Mouse (Mus musculus) myocyte (in vitro differentiated cells): Measurements from ENCODE around the gene Hecw2. TPM values are rescaled to one million over a fixed set of nuclear protein-coding genes. Genes with fewer than 3 reads are reported as not detected.

ENCODE experiments used
- H3K27me3 ChIP-seq: one replicate; pipeline ENCODE4 v1.6.1; 2011; ENCODE audit not compliant: control insufficient read depth, insufficient read depth, insufficient read length
- H3K36me3 ChIP-seq: one replicate; pipeline ENCODE4 v1.6.1; 2011; ENCODE audit not compliant: control insufficient read depth, insufficient read depth
- H3K4me2 ChIP-seq: one replicate; pipeline ENCODE4 v1.6.1; 2011; ENCODE audit warnings: low read depth, control low read depth
- H3K4me3 ChIP-seq: one replicate; pipeline ENCODE4 v1.5.1; 2011; ENCODE audit warnings: mild to moderate bottlenecking, control low read depth, moderate library complexity
- H3K79me2 ChIP-seq: one replicate; pipeline ENCODE4 v1.6.1; 2011; ENCODE audit not compliant: control insufficient read depth, insufficient read depth
- H3ac ChIP-seq: one replicate; pipeline ENCODE4 v1.6.1; 2011; ENCODE audit not compliant: control insufficient read depth, insufficient read length
- CEBPB ChIP-seq: IDR thresholded peaks from 2 replicates; pipeline ENCODE4 v1.6.1; 2011; ENCODE audit warnings: mild to moderate bottlenecking, moderate library complexity; ENCODE audit not compliant: poor library complexity, insufficient read depth, severe bottlenecking
- E2F4 ChIP-seq: IDR thresholded peaks from one replicate; pipeline ENCODE4 v1.6.1; 2011; ENCODE audit warnings: mild to moderate bottlenecking, control low read depth, moderate library complexity; ENCODE audit not compliant: insufficient read depth
- MAX ChIP-seq: IDR thresholded peaks from one replicate; pipeline ENCODE4 v1.6.1; 2011; ENCODE audit warnings: low read depth, mild to moderate bottlenecking, control low read depth
- MYOD1 ChIP-seq, 3 experiments: IDR thresholded peaks; one replicate each; pipeline ENCODE4 v1.6.1; 2011; ENCODE audit warnings: control low read depth in 2 of 3, low read depth in 2 of 3, mild to moderate bottlenecking in 2 of 3, moderate library complexity in 1 of 3; ENCODE audit not compliant: insufficient read length in 2 of 3, control insufficient read depth in 1 of 3
- MYOG ChIP-seq, 3 experiments: IDR thresholded peaks; one replicate each; pipeline ENCODE4 v1.6.1; 2011; ENCODE audit warnings: control low read depth in 2 of 3, low read depth in 2 of 3, mild to moderate bottlenecking in 2 of 3; ENCODE audit not compliant: insufficient read length in 2 of 3, control insufficient read depth in 1 of 3, insufficient read depth in 1 of 3
- POLR2A ChIP-seq: IDR thresholded peaks from one replicate; pipeline ENCODE4 v1.6.1; 2011; ENCODE audit warnings: low read depth, mild to moderate bottlenecking, control low read depth, moderate library complexity; ENCODE audit not compliant: insufficient read length
- POLR2AphosphoS2 ChIP-seq: IDR thresholded peaks from one replicate; pipeline ENCODE4 v1.6.1; 2011; ENCODE audit warnings: low read depth, control low read depth; ENCODE audit not compliant: insufficient read length
- REST ChIP-seq: IDR thresholded peaks from one replicate; pipeline ENCODE4 v1.6.1; 2011; ENCODE audit warnings: mild to moderate bottlenecking, control low read depth, moderate library complexity; ENCODE audit not compliant: insufficient read depth, insufficient read length
- SRF ChIP-seq: IDR thresholded peaks from one replicate; pipeline ENCODE4 v1.6.1; 2011; ENCODE audit warnings: low read depth; ENCODE audit not compliant: control insufficient read depth, insufficient read length
- TCF12 ChIP-seq: IDR thresholded peaks from one replicate; pipeline ENCODE4 v1.6.1; 2011; ENCODE audit warnings: mild to moderate bottlenecking, control low read depth; ENCODE audit not compliant: poor library complexity, insufficient read depth, severe bottlenecking
- TCF3 ChIP-seq: IDR thresholded peaks from one replicate; pipeline ENCODE4 v1.6.1; 2011; ENCODE audit warnings: low read depth, control low read depth; ENCODE audit not compliant: insufficient read length
- USF1 ChIP-seq: IDR thresholded peaks from one replicate; pipeline ENCODE4 v1.6.1; 2011; ENCODE audit warnings: low read depth, mild to moderate bottlenecking, control low read depth, moderate library complexity
- polyA plus RNA-seq: library from polyadenylated mRNA; unstranded; fragments of >200 nt; fragmentation: generic; extraction: Trizol; gene quantifications from one replicate; pipeline ENCODE4 v1.2.1, GENCODE M21; 2012; ENCODE audit warnings: missing spikeins

The Hecw2 gene
- polyA plus RNA-seq, 1 experiment, result 4.6 TPM

DNA sequence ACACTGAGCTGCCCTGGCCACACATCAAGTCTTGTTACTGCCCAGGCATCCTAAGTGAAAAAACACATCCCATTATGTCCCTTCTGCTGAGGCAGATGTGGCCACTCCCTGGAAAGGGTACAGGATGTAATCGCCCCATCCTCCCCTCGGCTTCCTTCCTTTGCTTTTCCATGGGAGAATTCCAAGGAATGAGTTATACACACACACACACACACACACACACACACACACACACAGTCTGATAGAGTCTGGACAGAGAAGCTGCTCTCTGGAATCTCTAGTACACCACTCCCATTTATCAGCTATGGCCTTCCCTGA lies 216.5 kb downstream of the Hecw2 start:
- Histone ChIP-seq H3K4me3 (no peak overlapping the region), H3K36me3 (no peaks in the 10 kb centered on the region), H3K4me2 (no peak overlapping the region), H3K79me2 (no peaks in the 10 kb centered on the region), H3ac (no peak overlapping the region), H3K27me3 (no peaks in the 10 kb centered on the region)
- TF ChIP-seq POLR2A (no peak), REST (no peak), POLR2AphosphoS2 (no peak)

DNA sequence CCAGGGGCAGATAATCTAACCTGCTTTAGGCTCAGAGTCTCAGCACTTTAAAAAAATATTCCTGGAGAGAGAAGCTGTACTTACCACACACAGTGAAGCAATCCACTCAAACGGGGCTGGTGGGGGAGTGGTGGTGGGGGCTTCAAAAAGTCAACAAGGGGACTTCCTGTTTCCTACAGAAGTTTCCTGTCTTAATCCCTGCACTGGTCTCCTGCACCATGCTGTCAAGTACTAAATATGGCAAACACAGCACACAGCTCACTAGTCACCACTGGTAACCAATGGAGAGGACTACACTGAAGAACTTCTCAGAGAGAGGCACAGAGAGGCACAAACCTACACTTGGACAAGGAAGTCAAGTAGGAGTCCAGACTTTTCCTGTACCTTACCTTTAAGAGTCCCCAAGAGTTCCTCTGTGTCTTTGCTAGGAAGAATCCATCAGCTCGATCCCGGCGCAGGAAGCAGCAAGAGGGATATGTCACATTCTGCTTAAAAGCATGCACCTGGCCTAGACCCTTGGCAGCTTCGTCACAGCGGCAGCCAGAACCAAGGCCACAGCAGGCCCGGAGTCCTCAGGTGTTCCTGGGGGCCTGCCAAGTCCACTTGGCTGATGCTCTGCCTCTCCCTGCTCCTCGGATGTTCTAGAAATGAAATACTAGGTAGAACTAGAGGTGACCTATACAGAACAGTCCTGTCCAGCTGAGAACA lies 217.0 kb downstream of the Hecw2 start:
- Histone ChIP-seq H3K79me2 (no peaks in the 10 kb centered on the region), H3K36me3 (no peaks in the 10 kb centered on the region), H3ac (no peak overlapping the region), H3K4me2 (no peak overlapping the region), H3K4me3 (no peak overlapping the region), H3K27me3 (no peaks in the 10 kb centered on the region)
- TF ChIP-seq CEBPB (no peak), USF1 (no peak), REST (no peak), TCF3 (no peak), POLR2AphosphoS2 (no peak), E2F4 (no peak), MYOD1 (IDR thresholded peaks at IDR 0.05; ENCODE audit: control insufficient read depth in 1 of 3, insufficient read length in 2 of 3, low read depth in 2 of 3) (no peak), TCF12 (no peak), MAX (no peak), MYOG (IDR thresholded peaks at IDR 0.05; ENCODE audit: control insufficient read depth in 1 of 3, insufficient read depth in 1 of 3, insufficient read length in 2 of 3, low read depth in 2 of 3) (no peak), POLR2A (no peak), SRF (no peak)

DNA sequence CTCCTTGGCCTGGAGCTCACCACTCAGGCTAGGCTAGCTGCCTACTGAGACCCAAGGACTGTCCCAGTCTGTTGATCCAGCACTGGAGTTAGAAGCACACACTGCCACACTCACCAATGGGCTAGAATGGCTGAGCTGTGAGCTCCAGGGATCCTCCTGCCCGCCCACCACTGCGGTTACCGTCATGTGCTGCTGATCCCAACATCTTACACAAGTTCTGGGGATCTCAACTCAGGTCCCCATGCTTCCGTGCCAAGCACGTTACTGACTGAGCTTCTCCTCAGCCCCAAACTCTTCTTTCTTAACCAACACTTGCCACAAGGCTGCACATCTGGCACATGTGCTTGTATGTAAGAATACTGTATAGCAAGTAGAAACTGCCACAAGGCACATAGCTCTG lies 218.2 kb downstream of the Hecw2 start:
- Histone ChIP-seq H3K4me3 (no peak overlapping the region), H3K27me3 (no peaks in the 10 kb centered on the region), H3K4me2 (no peak overlapping the region), H3K79me2 (no peaks in the 10 kb centered on the region), H3K36me3 (no peaks in the 10 kb centered on the region), H3ac (no peak overlapping the region)
- TF ChIP-seq MYOD1 (IDR thresholded peaks at IDR 0.05; ENCODE audit: control insufficient read depth in 1 of 3, insufficient read length in 2 of 3, low read depth in 2 of 3) (no peak), MAX (no peak), MYOG (IDR thresholded peaks at IDR 0.05; ENCODE audit: control insufficient read depth in 1 of 3, insufficient read depth in 1 of 3, insufficient read length in 2 of 3, low read depth in 2 of 3) (no peak), CEBPB (no peak), TCF3 (no peak), TCF12 (no peak), E2F4 (no peak), POLR2AphosphoS2 (no peak), POLR2A (no peak), USF1 (no peak), REST (no peak), SRF (no peak)

DNA sequence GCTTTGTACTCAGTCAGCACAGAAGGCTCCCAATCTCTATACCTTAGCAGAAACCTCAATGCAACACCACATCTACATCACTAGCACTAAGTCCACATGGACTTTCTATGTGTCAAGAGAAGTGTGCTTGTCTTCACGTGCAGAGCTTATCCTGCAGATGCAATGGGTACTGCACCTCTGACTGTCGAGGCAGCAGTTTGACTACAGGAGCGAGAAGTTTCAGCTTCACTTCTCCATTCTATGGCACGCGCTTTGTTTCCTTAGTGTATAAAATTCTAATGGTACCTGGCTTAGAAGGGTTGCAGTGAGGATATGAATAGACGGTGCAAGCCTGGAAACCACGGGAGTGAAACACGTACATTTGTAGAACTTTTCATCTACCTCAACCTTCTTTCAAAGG lies 218.9 kb downstream of the Hecw2 start:
- no peak for TF ChIP-seq USF1
- no peak for TF ChIP-seq SRF
- no peak for TF ChIP-seq CEBPB
- TF ChIP-seq E2F4, result no peak
- no peak for TF ChIP-seq MYOD1 (IDR thresholded peaks at IDR 0.05; ENCODE audit: control insufficient read depth in 1 of 3, insufficient read length in 2 of 3, low read depth in 2 of 3)
- no peak for TF ChIP-seq POLR2A
- no peak for TF ChIP-seq MYOG (IDR thresholded peaks at IDR 0.05; ENCODE audit: control insufficient read depth in 1 of 3, insufficient read depth in 1 of 3, insufficient read length in 2 of 3, low read depth in 2 of 3)
- TF ChIP-seq MAX, result no peak
- no peak for TF ChIP-seq TCF12
- TF ChIP-seq REST, result no peak
- TF ChIP-seq TCF3, result no peak
- no peak for TF ChIP-seq POLR2AphosphoS2
- Histone ChIP-seq H3K4me3 (no peak overlapping the region), H3K4me2 (no peak overlapping the region)

DNA sequence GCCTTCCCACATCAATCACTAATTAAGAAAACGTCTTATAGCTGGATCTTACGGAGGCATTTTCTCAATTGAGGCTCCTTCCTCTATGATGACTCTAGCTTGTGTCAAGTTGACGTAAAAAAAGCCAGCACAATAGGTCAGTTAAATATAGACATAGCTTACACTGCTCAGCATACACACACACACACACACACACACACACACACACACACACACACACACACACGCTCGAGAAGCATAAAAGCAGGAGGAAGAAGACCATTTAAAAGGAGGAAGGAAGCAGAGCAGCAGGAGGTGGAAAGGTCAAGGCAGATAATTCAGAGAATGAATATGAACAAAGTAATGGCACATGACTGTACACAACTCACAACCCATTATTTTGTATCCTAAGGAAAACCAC lies 220.0 kb downstream of the Hecw2 start:
- Histone ChIP-seq H3K79me2 (no peaks in the 10 kb centered on the region), H3K4me3 (no peak overlapping the region), H3K36me3 (no peaks in the 10 kb centered on the region), H3K27me3 (no peaks in the 10 kb centered on the region), H3ac (no peak overlapping the region), H3K4me2 (no peak overlapping the region)
- TF ChIP-seq TCF12 (no peak), TCF3 (no peak), MYOD1 (IDR thresholded peaks at IDR 0.05; ENCODE audit: control insufficient read depth in 1 of 3, insufficient read length in 2 of 3, low read depth in 2 of 3) (no peak), POLR2A (no peak), E2F4 (no peak), SRF (no peak), REST (no peak), POLR2AphosphoS2 (no peak), MYOG (IDR thresholded peaks at IDR 0.05; ENCODE audit: control insufficient read depth in 1 of 3, insufficient read depth in 1 of 3, insufficient read length in 2 of 3, low read depth in 2 of 3) (no peak)

More for the DNA sequence above, 218.9 kb downstream of the Hecw2 start:
- Histone ChIP-seq H3K36me3 (no peaks in the 10 kb centered on the region), H3ac (no peak overlapping the region), H3K27me3 (no peaks in the 10 kb centered on the region), H3K79me2 (no peaks in the 10 kb centered on the region)
